Mouse (Mus musculus) stomach, embryonic 16.5 days (tissue): Measurements from ENCODE around the gene Pigl. TPM values are rescaled to one million over a fixed set of nuclear protein-coding genes. Genes with fewer than 3 reads are reported as not detected.

Source experiments
- ATAC-seq: fragments of 200-750 bp; cut with Nextera tagmentation; 2 replicates; pipeline ENCODE4 v1.8.0; 2017; ENCODE audit warnings: moderate number of reproducible peaks, moderate TSS enrichment; ENCODE audit not compliant: insufficient read depth, low FRiP score
- H3K27ac ChIP-seq: fragments of 300-500 bp; sonication (generic); 2 replicates; pipeline ENCODE4 v1.5.1; 2014; ENCODE audit warnings: low read length
- H3K27me3 ChIP-seq: fragments of 300-500 bp; sonication (generic); 2 replicates; pipeline ENCODE4 v1.6.1; 2014; ENCODE audit warnings: low read length, control low read depth, mixed read lengths; ENCODE audit not compliant: control insufficient read depth, insufficient read depth
- H3K36me3 ChIP-seq: fragments of 300-500 bp; sonication (generic); 2 replicates; pipeline ENCODE4 v1.6.1; 2014; ENCODE audit warnings: low read length; ENCODE audit not compliant: control insufficient read depth, insufficient read depth
- H3K4me1 ChIP-seq: fragments of 300-500 bp; sonication (generic); 2 replicates; pipeline ENCODE4 v1.6.1; 2014; ENCODE audit warnings: low read length, control low read depth, mixed read lengths; ENCODE audit not compliant: control insufficient read depth, insufficient read depth
- H3K4me2 ChIP-seq: fragments of 300-500 bp; sonication (generic); 2 replicates; pipeline ENCODE4 v1.6.1; 2014; ENCODE audit warnings: low read depth, low read length, mixed read lengths
- H3K4me3 ChIP-seq: fragments of 300-500 bp; sonication (generic); replicated peaks from 2 replicates; pipeline ENCODE4 v1.5.1; 2014; ENCODE audit warnings: mild to moderate bottlenecking, low read length
- H3K9ac ChIP-seq: fragments of 300-500 bp; sonication (generic); 2 replicates; pipeline ENCODE4 v1.6.1; 2014; ENCODE audit warnings: low read length
- H3K9me3 ChIP-seq: fragments of 300-500 bp; sonication (generic); replicated peaks from 2 replicates; pipeline ENCODE4 v1.6.1; 2016; ENCODE audit warnings: low read length, control low read depth; ENCODE audit not compliant: control insufficient read depth
- WGBS: fragments of 180-500 bp; shearing (Covaris S2); extraction: QIAGEN DNeasy Blood & Tissue Kit; methylation state at CpG from one replicate; pipeline ENCODE4 v1.1.7; 2014; 5-methylcytosine and 5-hydroxymethylcytosine counted together
- polyA plus RNA-seq: library from polyadenylated mRNA; unstranded; fragments of >200 nt; fragmentation: Nextera tagmentation; extraction: Ambion mirVana; gene quantifications from 2 replicates; pipeline ENCODE4 v1.2.1, GENCODE M21; 2015

The Pigl gene
- polyA plus RNA-seq, 1 experiment from 2014 or later, result 9.5 TPM

- ATAC-seq, result no peak
- Histone ChIP-seq H3K9me3 (no peaks in the 10 kb centered on the region), H3K27ac (no peak overlapping the region), H3K4me2 (no peak overlapping the region), H3K9ac (no peak overlapping the region), H3K36me3 (no peaks in the 10 kb centered on the region), H3K4me3 (no peak overlapping the region), H3K4me1 (no peaks in the 10 kb centered on the region), H3K27me3 (peaks cover 4% of the 10 kb centered on the region; the same call in 1 of the 2 replicates)
- WGBS, result 85% methylated on average over 3 of the region's 3 CpGs
These were observed 85.7 kb downstream of the Pigl start for GRCm38 (mm10) chr11:62543991-62544390.

DNA sequence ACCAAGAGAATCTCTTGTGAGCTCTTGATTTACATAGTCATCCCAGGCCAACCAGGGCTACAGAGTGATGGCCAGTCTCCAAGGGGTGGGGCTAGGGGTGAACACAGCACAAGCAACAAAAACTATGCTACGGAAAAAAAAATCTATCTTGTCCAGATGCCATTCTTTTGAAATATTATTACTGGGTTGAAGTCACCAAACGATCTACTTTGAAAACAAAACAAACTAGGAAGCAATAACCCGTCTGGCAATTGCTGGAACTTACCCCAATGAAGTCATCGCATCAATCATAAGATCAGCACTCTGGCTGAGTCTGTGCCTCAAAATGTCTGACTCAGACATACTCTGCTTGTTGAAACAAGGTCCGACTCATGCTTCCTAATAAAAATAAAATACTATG, 91.5 kb downstream of the Pigl start:
- Histone ChIP-seq H3K27me3 (no peaks in the 10 kb centered on the region), H3K4me2 (peak overlapping the region; percentile 90), H3K4me3 (peak overlapping the region; percentile 85), H3K27ac (peak overlapping the region; percentile 100), H3K9me3 (no peaks in the 10 kb centered on the region), H3K36me3 (peaks cover 16% of the 10 kb centered on the region), H3K9ac (peak overlapping the region; percentile 98), H3K4me1 (peaks cover 21% of the 10 kb centered on the region)
- ATAC-seq, result 0 out of 2 replicates have a peak, but pooled peaks have one; percentile 37
- 6% methylated on average over 5 of the region's 5 CpGs for WGBS

GRCm38 (mm10) chr11:62550227-62550685, 92.0 kb downstream of the Pigl start:
- H3K4me2 ChIP-seq, result peak overlapping the region; percentile 90
- under 1% methylated on average over 11 of the region's 11 CpGs for WGBS
- peak overlapping the region; percentile 85 for H3K4me3 ChIP-seq
- no peaks in the 10 kb centered on the region for H3K27me3 ChIP-seq
- H3K27ac ChIP-seq, result peak overlapping the region; percentile 100
- H3K9me3 ChIP-seq, result no peaks in the 10 kb centered on the region
- H3K9ac ChIP-seq, result peak overlapping the region; percentile 98
- ATAC-seq, result peak; percentile 48
- H3K4me1 ChIP-seq, result peaks cover 26% of the 10 kb centered on the region
- peaks cover 21% of the 10 kb centered on the region for H3K36me3 ChIP-seq

DNA sequence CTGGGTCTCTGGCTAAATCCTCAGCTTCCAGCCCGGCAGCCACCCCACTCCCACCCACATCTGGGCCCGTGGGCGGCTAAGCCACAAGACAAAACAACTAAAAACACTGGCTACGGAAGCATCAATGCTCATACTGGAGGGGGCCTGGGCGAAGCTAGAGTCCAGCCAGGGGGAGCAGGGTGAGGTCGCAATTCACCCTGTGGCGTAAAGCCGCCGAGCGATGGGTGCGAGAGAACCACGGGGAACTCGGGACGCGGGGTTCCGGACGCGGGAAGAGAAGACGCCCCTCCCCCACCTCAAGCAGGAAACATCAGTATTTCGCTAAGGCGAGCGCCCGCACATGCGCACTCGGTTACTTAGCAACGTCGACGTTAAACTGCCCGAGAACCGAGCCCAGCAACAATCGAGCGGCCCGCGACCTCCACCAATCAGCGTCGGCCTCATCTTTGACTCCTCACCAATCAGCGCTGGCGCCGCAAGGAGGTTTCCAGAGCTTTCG, 92.5 kb downstream of the Pigl start, which contains the start of gene Ubb:
Gene Ubb, plus strand, starts transcription at position 445 of the 499 bp plus-strand sequence.
- Histone ChIP-seq H3K27ac (peak within 1 kb of the TSS; percentile 100), H3K36me3 (peaks cover 21% of the 10 kb centered on the region), H3K4me2 (peak within 1 kb of the TSS; percentile 90), H3K4me3 (peak within 1 kb of the TSS; percentile 85), H3K9ac (peak within 1 kb of the TSS; percentile 98), H3K4me1 (peaks cover 26% of the 10 kb centered on the region), H3K9me3 (no peaks in the 10 kb centered on the region), H3K27me3 (no peaks in the 10 kb centered on the region)
- under 1% methylated on average over 40 of the region's 40 CpGs for WGBS
- ATAC-seq, result peak; percentile 97

GRCm38 (mm10) chr11:62551226-62552119, 93.2 kb downstream of the Pigl start:
- under 1% methylated on average over 58 of the region's 58 CpGs for WGBS
- Histone ChIP-seq H3K27ac (peak overlapping the region; percentile 79), H3K4me3 (peak overlapping the region; percentile 85), H3K9me3 (no peaks in the 10 kb centered on the region), H3K4me2 (peak overlapping the region; percentile 52), H3K27me3 (no peaks in the 10 kb centered on the region), H3K9ac (peak overlapping the region; percentile 98), H3K36me3 (peaks cover 21% of the 10 kb centered on the region), H3K4me1 (peaks cover 26% of the 10 kb centered on the region)
- peak; percentile 82 for ATAC-seq

GRCm38 (mm10) chr11:62553186-62553585, 94.9 kb downstream of the Pigl start:
- no peak for ATAC-seq
- Histone ChIP-seq H3K27me3 (no peaks in the 10 kb centered on the region), H3K4me2 (peak overlapping the region; percentile 97), H3K27ac (no peak overlapping the region), H3K4me1 (peaks cover 26% of the 10 kb centered on the region), H3K9ac (peak overlapping the region; percentile 48), H3K9me3 (no peaks in the 10 kb centered on the region), H3K4me3 (peak overlapping the region; percentile 54), H3K36me3 (peaks cover 21% of the 10 kb centered on the region)
- WGBS, result 19% methylated on average over 1 of the region's 1 CpGs

DNA sequence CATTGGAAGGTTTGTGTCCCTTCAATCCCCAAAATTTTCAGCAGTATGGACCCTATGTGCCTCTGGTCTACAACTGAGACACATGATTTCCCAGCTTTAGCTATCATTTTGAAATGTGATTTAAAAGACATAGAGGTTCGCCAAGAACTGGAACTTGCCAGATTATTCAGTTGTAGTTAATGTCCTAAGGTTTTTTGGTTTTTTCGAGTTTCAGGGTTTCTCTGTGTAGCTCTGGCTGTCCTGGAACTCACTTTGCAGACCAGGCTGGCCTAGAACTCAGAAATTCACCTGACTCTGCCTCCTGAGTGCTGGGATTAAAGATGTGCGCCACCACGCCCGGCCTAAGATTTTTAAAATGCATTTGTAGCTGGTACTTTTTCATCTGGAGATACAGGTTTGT, 95.4 kb downstream of the Pigl start:
- Histone ChIP-seq H3K27ac (no peak overlapping the region), H3K27me3 (no peaks in the 10 kb centered on the region), H3K9ac (peak overlapping the region; percentile 48), H3K4me2 (peak overlapping the region; percentile 97), H3K9me3 (no peaks in the 10 kb centered on the region), H3K36me3 (peaks cover 21% of the 10 kb centered on the region), H3K4me1 (peaks cover 26% of the 10 kb centered on the region), H3K4me3 (peak overlapping the region; percentile 54)
- no peak for ATAC-seq
- WGBS, result 73% methylated on average over 5 of the region's 5 CpGs

DNA sequence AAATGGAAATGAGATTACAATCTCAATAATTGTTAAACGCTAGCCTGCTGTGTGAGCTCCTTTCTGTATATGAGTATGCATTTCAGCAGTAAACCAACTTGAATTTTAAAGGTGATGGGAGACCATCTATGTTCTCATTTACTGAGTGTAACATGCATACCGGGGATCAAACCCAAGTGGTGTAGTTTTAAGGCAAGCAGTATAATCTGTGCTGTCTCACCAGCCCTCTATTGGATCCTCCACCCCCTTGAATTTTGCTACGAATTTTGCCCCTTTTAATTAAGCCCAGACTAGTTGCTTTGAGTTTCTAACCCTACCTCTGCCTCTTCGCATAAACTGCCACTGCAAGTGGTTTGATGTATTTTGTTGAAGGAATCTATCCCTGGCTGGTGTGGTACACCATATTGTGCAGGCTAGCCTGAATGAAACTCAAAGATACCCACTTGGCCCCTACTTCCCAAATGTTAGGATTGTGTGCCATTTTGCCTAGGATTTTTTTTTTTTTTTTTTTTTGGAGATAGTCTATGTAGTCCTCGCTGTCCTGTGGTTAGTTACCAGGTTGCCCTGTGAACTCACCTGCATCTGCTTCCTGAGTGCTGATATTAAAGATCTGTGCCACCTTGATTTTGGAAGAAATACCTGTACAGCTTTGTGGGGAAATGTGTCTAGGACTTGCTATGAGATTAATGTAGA, 96.0 kb downstream of the Pigl start:
- Histone ChIP-seq H3K9me3 (no peaks in the 10 kb centered on the region), H3K4me2 (peak overlapping the region; percentile 97), H3K4me1 (peaks cover 25% of the 10 kb centered on the region), H3K36me3 (peaks cover 21% of the 10 kb centered on the region), H3K9ac (no peak overlapping the region; the same call in 1 of the 2 replicates), H3K27ac (no peak overlapping the region), H3K4me3 (peak overlapping the region; percentile 54), H3K27me3 (no peaks in the 10 kb centered on the region)
- ATAC-seq, result no peak
- WGBS, result 74% methylated on average over 5 of the region's 5 CpGs
